Mouse (Mus musculus): ENCODE results near the gene Naa35. TPM values are rescaled to one million over a fixed set of nuclear protein-coding genes. Genes with fewer than 3 reads are reported as not detected.

The Naa35 gene
- 10 to 100 TPM; 24.2 to 94.7 (median 65.5) TPM for total RNA-seq (2018; cell fraction: chromatin; rRNA removed)
- total RNA-seq (2018; cell fraction: cytosol; rRNA removed), result 10 to 100 TPM; 13.4 to 26.1 (median 17.1) TPM
- total RNA-seq (2018; cell fraction: nucleus; rRNA removed), result 10 to 100 TPM; 14.2 to 76.2 (median 41.6) TPM
- polyA plus RNA-seq (2018), result 16.4 to 23.6 TPM (median 20.1 TPM) in 3 replicates

DNA sequence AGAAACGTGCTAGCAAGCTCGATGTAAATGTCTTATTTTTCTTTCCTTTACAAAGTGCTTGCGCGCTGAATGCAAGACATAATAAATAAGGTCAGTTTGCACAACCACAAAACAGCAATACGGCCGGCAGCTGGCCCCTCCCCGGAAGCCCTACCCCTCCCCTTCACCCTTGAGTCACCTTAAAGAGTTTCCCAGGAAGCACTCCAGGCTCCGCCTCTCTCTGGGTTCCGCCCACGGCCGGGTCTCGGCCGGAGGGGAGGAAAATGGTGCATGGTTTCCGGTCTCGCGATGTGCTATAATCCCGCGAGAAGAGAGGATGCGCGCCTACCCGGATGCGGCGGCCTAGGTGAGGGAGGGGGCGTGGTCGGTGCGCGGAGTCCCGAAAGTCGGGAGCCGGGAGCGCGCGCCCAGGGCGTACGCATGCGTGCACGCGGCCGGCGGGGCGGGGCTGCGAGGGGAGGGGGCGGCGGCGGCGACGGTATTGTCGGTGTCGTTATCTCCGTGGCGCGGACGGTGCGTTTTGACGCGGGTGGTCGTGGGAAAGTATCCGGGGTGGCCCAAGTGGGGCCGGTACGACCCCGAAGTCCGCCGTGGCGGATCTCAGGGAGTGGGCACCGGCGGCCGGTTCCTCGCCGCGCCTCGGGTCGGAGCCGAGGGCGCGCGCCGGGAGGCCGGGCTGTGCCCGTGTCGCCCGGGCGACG, at the start of gene Naa35, which contains the start of gene Agtpbp1:
TSS of gene Naa35 (plus strand) at position 313 of the 701 bp plus-strand sequence.
TSS of gene Agtpbp1 (minus strand) at position 281 of the 701 bp plus-strand sequence.
- H3K36me3 ChIP-seq (ENCODE audit: inconsistent target), result 0 out of 2 replicates have a peak, but pooled peaks cover 7% of the 10 kb centered on the region
- H3K79me2 ChIP-seq (ENCODE audit: inconsistent target), result peaks cover 24% of the 10 kb centered on the region; the same call in 1 of the 2 replicates
- peak within 1 kb of the TSS; percentile 54 for H3K4me3 ChIP-seq (ENCODE audit: inconsistent target)
- H3K27ac ChIP-seq, result peak within 1 kb of the TSS; percentile 43
- WGBS (ENCODE audit: missing documents), result 1% methylated on average over 80 of the region's 83 CpGs

- 93% methylated on average over 6 of the region's 6 CpGs for WGBS (ENCODE audit: missing documents)
- H3K27ac ChIP-seq, result no peak overlapping the region
- no peak overlapping the region for H3K4me3 ChIP-seq (ENCODE audit: inconsistent target)
- H3K79me2 ChIP-seq (ENCODE audit: inconsistent target), result peaks cover 23% of the 10 kb centered on the region; the same call in 1 of the 2 replicates
- peaks cover 23% of the 10 kb centered on the region; the same call in 1 of the 2 replicates for H3K36me3 ChIP-seq (ENCODE audit: inconsistent target)
Measured at GRCm38 (mm10) chr13:59535746-59536145, 49.3 kb upstream of the Naa35 start.

GRCm38 (mm10) chr13:59536631-59537030, 48.4 kb upstream of the Naa35 start:
- Histone ChIP-seq H3K36me3 (ENCODE audit: inconsistent target) (peaks cover 23% of the 10 kb centered on the region; the same call in 1 of the 2 replicates), H3K4me3 (ENCODE audit: inconsistent target) (no peak overlapping the region), H3K27ac (no peak overlapping the region), H3K79me2 (ENCODE audit: inconsistent target) (peaks cover 32% of the 10 kb centered on the region; the same call in 1 of the 2 replicates)
- WGBS (ENCODE audit: missing documents), result 79% methylated on average over 2 of the region's 2 CpGs

- H3K27ac ChIP-seq, result no peak overlapping the region
- peaks cover 52% of the 10 kb centered on the region for H3K79me2 ChIP-seq (ENCODE audit: inconsistent target)
- no peak overlapping the region for H3K4me3 ChIP-seq (ENCODE audit: inconsistent target)
- WGBS (ENCODE audit: missing documents), result 98% methylated on average over 5 of the region's 5 CpGs
- H3K36me3 ChIP-seq (ENCODE audit: inconsistent target), result 0 out of 2 replicates have a peak, but pooled peaks cover 15% of the 10 kb centered on the region
Measured at GRCm38 (mm10) chr13:59538661-59539060, 46.4 kb upstream of the Naa35 start.

DNA sequence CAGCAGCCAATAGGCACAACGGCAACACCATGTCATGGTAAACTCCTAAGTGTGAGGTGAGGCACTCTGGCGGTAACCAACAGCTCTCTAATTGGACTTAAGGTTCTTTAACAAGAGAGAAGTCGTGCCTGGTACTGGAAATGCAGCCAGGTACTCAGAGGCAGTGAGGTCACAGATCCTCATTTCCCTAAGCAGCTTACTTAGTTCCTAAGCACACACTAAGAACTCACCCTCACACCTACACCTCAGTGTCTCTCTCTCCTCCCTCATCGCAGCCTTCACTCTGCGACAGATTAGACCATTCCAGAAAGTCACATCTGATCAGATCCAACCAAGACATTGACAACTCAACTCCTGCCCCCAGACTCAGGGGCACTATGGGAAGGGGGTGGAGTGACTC, 45.0 kb upstream of the Naa35 start:
- whole genome bisulfite sequencing (ENCODE audit: missing documents), result 95% methylated on average over 5 of the region's 5 CpGs
- H3K4me3 ChIP-seq (ENCODE audit: inconsistent target), result no peak overlapping the region
- H3K79me2 ChIP-seq (ENCODE audit: inconsistent target), result peaks cover 66% of the 10 kb centered on the region
- H3K27ac ChIP-seq, result no peak overlapping the region
- H3K36me3 ChIP-seq (ENCODE audit: inconsistent target), result 0 out of 2 replicates have a peak, but pooled peaks cover 7% of the 10 kb centered on the region

GRCm38 (mm10) chr13:59542411-59542810, 42.6 kb upstream of the Naa35 start:
- H3K36me3 ChIP-seq (ENCODE audit: inconsistent target), result no peaks in the 10 kb centered on the region
- no peak overlapping the region for H3K27ac ChIP-seq
- peaks cover 87% of the 10 kb centered on the region for H3K79me2 ChIP-seq (ENCODE audit: inconsistent target)
- 96% methylated on average over 10 of the region's 10 CpGs for WGBS (ENCODE audit: missing documents)
- no peak overlapping the region for H3K4me3 ChIP-seq (ENCODE audit: inconsistent target)

DNA sequence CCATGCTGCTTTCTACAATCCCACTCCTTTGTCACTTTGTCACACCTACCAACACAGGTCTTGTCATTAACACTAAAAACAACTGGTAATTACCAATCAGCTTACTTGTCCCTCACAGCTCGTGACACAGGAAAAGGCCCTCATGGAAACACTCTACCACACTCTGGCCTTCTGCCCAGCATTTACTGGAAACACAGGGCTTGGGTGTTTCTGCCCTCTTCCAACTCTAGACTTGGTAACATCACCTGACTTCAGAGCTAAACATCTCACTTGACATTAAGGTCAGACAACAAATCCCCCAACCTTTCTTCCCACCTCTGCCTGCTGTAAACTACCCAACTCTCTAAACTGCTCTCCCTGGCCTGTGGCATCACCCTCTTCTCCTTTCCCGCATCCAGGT, 38.0 kb upstream of the Naa35 start:
- Histone ChIP-seq H3K36me3 (ENCODE audit: inconsistent target) (no peaks in the 10 kb centered on the region), H3K79me2 (ENCODE audit: inconsistent target) (peaks cover 100% of the 10 kb centered on the region), H3K4me3 (ENCODE audit: inconsistent target) (no peak overlapping the region), H3K27ac (no peak overlapping the region)
- WGBS (ENCODE audit: missing documents), result 60% methylated on average over 2 of the region's 2 CpGs

DNA sequence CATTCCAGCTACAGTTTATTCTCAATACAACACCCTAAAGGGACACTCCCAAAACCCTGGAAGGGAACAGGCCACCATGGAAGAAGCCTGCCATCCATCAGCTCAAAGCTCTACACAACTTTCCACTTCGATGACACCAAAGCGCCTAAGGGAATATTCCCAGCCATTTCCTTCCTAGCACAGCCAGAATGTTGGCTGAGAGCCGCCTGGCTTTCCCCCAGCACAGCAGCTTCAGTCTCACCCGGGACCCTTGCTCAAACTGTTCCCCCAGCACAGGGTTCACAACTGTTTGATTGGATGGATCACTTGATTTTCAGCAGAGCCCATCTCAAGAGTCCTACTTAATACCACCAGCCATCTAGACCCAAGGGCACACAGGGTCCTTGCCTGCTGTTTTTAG, 37.3 kb upstream of the Naa35 start:
- no peak overlapping the region for H3K4me3 ChIP-seq (ENCODE audit: inconsistent target)
- H3K36me3 ChIP-seq (ENCODE audit: inconsistent target), result no peaks in the 10 kb centered on the region
- WGBS (ENCODE audit: missing documents), result 97% methylated on average over 4 of the region's 4 CpGs
- H3K27ac ChIP-seq, result no peak overlapping the region
- peaks cover 100% of the 10 kb centered on the region for H3K79me2 ChIP-seq (ENCODE audit: inconsistent target)

GRCm38 (mm10) chr13:59549318-59549798, 35.7 kb upstream of the Naa35 start:
- Histone ChIP-seq H3K36me3 (ENCODE audit: inconsistent target) (no peaks in the 10 kb centered on the region), H3K79me2 (ENCODE audit: inconsistent target) (peaks cover 100% of the 10 kb centered on the region), H3K27ac (no peak overlapping the region), H3K4me3 (ENCODE audit: inconsistent target) (no peak overlapping the region)
- WGBS (ENCODE audit: missing documents), result 100% methylated on average over 1 of the region's 1 CpGs

DNA sequence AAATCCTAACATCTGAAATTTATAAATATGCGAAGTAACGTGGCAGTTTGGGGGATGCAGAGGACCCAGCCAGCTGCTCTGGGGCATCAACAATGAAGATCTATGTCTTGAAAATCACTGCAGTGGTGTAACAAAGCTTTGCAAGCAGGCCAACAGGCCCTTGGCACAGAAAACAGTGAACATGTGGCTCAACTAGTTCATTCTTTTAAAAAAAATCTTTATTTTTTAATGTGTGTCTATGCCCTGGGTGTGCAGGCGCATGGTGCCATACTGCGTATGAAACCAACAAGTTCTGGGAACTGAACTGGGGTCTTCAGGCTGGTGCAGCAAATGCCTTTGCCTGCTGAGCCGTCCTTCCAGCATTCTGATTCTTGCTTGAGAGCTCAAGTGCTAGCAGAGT, 32.8 kb upstream of the Naa35 start:
- no peak overlapping the region for H3K4me3 ChIP-seq (ENCODE audit: inconsistent target)
- no peak overlapping the region for H3K27ac ChIP-seq
- H3K79me2 ChIP-seq (ENCODE audit: inconsistent target), result peaks cover 94% of the 10 kb centered on the region
- no peaks in the 10 kb centered on the region for H3K36me3 ChIP-seq (ENCODE audit: inconsistent target)
- 99% methylated on average over 5 of the region's 5 CpGs for WGBS (ENCODE audit: missing documents)

GRCm38 (mm10) chr13:59552751-59553150, 32.3 kb upstream of the Naa35 start:
- Histone ChIP-seq H3K36me3 (ENCODE audit: inconsistent target) (no peaks in the 10 kb centered on the region), H3K4me3 (ENCODE audit: inconsistent target) (no peak overlapping the region), H3K27ac (no peak overlapping the region), H3K79me2 (ENCODE audit: inconsistent target) (peaks cover 89% of the 10 kb centered on the region)
- WGBS (ENCODE audit: missing documents), result 90% methylated on average over 2 of the region's 2 CpGs

GRCm38 (mm10) chr13:59554772-59555505, 30.1 kb upstream of the Naa35 start:
- H3K79me2 ChIP-seq (ENCODE audit: inconsistent target), result peaks cover 68% of the 10 kb centered on the region
- no peaks in the 10 kb centered on the region for H3K36me3 ChIP-seq (ENCODE audit: inconsistent target)
- 86% methylated on average over 17 of the region's 17 CpGs for WGBS (ENCODE audit: missing documents)
- no peak overlapping the region for H3K27ac ChIP-seq
- no peak overlapping the region for H3K4me3 ChIP-seq (ENCODE audit: inconsistent target)

DNA sequence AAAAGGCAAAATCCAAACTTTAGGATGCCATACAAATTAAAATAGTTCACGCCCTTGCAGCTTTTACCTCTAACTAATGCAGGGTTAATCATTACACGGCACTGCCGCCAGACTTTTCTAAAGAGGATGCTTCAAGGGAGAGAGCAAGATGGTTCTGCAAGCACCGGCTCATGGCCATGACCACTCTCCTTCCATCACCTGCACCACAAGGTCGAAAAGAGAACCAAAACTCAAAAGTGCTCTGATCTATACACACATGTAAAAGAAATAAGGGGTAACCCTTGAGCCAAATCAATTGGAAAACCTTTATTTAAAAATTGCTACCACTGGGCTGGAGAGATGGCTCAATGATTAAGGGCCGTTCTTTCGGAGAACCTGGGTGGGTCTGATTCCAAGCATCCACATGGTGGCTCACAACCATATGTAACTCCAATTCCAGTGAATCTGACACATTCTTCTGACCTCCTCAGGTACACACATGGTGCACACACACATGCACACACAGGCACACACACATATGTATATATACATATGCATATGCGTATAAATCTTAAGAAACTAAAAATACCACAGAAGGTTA, 29.4 kb upstream of the Naa35 start:
- Histone ChIP-seq H3K79me2 (ENCODE audit: inconsistent target) (peaks cover 60% of the 10 kb centered on the region), H3K4me3 (ENCODE audit: inconsistent target) (peak overlapping the region; percentile 75; the same call in 1 of the 2 replicates), H3K27ac (no peak overlapping the region), H3K36me3 (ENCODE audit: inconsistent target) (no peaks in the 10 kb centered on the region)
- 84% methylated on average over 7 of the region's 8 CpGs for WGBS (ENCODE audit: missing documents)

DNA sequence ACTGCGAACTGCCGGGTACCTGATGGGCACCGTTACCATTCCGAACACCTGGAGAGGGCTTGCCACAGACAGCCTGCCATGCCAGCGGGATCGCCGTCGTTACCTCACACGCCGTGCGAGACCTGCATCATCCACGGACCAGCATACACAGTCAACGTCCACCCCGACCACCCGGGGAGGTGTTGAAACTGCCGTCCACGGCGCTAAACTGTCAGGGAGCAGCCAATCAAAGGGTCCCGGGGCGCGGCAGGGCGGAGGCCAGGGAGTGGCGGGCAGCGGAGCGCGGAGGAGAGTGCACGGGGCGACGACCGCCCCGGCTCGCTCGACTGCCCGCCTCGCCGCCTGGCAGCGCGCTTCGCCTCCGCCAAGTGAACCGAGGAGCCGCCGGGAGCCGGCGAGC, 28.4 kb upstream of the Naa35 start:
- under 1% methylated on average over 29 of the region's 45 CpGs for WGBS (ENCODE audit: missing documents)
- Histone ChIP-seq H3K79me2 (ENCODE audit: inconsistent target) (peaks cover 50% of the 10 kb centered on the region), H3K36me3 (ENCODE audit: inconsistent target) (no peaks in the 10 kb centered on the region), H3K4me3 (ENCODE audit: inconsistent target) (peak overlapping the region; percentile 75), H3K27ac (peak overlapping the region; percentile 39)
